Mouse (Mus musculus) small intestine, adult 2 months (tissue): ENCODE data around the gene Ccdc194.

Experiments used
- CTCF ChIP-seq: fragments of 200-500 bp; IDR thresholded peaks from 2 replicates; pipeline ENCODE4 v1.5.1; 2012; ENCODE audit warnings: low read depth, mild to moderate bottlenecking, control low read depth, inconsistent platforms, low read length, moderate library complexity, mixed read lengths; ENCODE audit not compliant: insufficient replicate concordance, insufficient read length; ENCODE audit errors: extremely low read depth
- POLR2A ChIP-seq: fragments of 200-500 bp; IDR thresholded peaks from 2 replicates; pipeline ENCODE4 v1.6.1; 2012; ENCODE audit warnings: low read depth, mild to moderate bottlenecking, control low read depth, inconsistent platforms, low read length, moderate library complexity

- TF ChIP-seq CTCF (no peak), POLR2A (no peak; the same call in 1 of the 2 replicates)
Measured at GRCm38 (mm10) chr8:71537028-71537867, 11.7 kb upstream of the Ccdc194 start, which contains the start of gene Bst2.
